Mouse (Mus musculus) right cerebral cortex, postnatal 4 days (tissue): ENCODE results near the gene 1110059G10Rik.

ENCODE experiments used
- DNase-seq: peaks from one replicate; pipeline ENCODE4 v3.0.0-alpha.2; 2022

1110059G10Rik gene

DNA sequence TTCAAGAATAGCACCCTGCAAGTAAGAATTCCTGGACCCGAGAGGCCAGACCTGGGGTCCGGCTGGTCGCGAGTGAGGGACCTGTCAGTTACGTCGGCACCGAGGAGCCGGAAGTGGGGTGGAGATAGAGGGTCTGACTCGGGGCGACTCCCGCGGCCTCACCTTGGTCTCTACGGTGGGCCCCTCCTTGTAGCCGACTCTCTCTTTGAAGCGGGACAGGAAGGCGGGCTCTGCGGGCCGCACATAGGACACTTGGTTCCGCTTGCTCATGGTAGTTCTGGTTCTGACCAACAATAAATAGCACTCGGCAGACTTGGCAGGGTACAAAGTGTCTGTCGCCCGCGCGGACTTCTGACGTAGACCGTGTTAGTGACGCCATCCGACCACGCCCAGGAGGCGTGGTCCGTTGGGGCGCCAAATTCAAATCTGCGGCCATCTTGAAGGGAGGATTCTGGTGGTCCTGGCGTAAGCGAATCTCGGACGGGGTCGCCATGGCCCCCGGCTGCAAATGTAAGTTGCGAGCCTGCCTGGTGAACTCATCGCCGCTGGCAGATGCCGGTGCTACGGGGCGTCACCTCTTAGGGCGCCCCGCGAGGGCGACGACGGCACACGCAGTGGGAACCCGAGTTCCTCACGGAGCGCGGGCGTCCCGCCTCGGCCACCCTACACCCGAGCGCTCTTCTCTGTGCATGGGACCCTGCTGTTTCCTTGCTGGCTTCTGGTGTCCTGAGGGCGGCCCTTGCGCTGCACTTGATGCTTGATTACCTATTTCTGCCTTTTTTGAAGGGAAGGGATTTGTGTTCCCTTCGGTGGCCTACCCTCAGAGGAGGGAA is at the start of gene 1110059G10Rik, which contains the start of gene Kif15:
TSS of gene 1110059G10Rik (minus strand) at position 358 of the 833 bp plus-strand sequence.
TSS of gene Kif15 (plus strand) at position 404 of the 833 bp plus-strand sequence.
- peak; percentile 98 for DNase-seq

DNA sequence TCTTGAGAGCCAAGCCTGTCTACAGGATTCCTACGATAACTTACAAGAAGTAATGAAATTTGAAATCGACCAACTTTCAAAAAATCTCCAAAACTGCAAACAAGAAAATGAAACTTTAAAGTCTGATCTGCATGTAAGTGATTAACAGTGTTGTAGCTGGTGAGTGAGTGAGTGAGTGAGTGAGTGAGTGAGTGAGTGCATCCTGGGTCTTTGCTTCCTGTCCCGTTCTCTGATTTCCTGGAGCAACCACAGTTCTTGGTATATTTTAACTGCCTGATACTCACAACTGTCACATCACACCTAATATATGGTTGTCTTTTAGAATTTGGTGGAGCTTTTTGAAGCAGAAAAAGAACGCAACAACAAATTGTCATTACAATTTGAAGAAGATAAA is 48.4 kb upstream of the 1110059G10Rik start:
- DNase-seq = no peak

DNA sequence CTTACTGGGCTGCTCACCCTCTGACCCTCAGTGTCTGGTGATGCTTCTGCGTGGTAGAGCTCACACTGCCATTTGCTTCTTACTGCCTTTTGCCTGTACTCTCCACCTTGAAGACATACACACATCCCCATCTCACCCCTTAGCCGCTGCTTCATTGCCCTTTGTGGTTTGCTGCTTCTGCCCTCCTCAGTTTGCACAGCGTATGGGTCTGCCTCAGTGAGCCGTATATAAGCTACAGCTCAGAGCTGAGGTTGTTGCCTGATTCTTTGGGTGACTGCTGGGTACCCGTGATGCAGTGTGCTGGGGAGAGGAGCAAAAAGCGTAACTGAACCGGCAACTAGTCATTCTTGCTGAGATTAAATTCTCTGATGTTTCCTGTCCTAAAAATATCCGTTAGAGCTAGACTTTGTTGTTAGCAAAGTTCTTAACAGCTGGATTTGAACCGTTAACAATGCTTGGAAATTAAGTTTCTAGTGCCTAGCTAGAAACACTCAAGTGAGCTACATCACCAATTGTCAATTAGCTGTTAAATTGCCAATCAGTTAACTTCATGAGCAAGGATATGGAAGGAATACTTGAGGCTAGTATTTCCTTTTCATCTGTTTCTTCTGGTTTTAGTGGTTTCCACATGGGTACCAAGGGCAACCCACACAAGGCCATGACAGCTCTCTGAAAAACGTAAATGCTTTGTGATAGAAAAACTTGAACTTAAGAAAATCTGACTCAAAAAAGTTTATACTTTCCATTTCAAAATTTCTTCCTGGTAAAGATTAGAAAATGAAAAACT is 47.8 kb upstream of the 1110059G10Rik start:
- DNase-seq = no peak

DNA sequence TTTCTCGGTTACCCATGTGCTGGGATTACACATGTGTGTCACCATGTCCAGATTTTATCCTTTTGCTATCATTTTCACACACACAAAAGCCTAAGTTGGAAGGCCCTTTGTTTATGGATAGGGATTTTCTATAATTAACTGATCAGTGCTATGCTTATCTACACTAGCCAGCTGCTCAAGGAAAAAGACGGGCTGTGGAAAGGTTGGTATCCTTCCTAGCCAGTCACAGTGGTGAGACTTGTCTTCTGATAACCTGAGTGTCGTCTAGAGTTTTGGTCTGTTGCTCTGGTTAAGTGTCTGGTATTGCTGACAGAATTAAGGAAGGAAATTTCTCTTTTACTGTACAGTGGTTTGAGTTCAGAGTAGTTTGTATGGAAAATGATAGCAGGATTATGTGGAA is 21.9 kb downstream of the 1110059G10Rik start:
- DNase-seq = no peak

DNA sequence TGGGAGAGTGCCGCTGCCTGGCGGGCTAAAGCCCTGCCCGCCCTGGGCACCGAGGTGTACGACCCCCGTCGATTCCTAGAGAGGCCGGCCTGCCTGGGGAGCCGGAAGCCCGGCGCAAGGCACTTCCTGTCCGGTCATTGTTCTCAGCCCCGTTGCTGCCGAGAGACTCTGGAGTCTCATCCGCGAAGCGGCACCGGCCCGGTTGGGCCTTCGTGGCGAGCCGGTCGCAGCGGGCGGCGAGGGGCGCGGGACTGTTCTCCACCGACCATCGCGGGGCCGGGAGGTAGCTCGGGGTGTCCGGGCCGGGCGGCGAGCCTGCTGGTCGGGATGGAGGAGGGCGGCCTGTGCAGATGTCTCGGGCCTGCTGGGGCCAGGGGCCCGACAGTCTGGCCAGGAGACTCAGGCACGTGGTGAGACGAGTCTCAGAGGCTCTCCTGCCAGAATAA is 27.8 kb downstream of the 1110059G10Rik start, which contains the start of gene Zfp105:
TSS of gene Zfp105 (plus strand) at position 137 of the 446 bp plus-strand sequence.
- peak; percentile 73 for DNase-seq

DNA sequence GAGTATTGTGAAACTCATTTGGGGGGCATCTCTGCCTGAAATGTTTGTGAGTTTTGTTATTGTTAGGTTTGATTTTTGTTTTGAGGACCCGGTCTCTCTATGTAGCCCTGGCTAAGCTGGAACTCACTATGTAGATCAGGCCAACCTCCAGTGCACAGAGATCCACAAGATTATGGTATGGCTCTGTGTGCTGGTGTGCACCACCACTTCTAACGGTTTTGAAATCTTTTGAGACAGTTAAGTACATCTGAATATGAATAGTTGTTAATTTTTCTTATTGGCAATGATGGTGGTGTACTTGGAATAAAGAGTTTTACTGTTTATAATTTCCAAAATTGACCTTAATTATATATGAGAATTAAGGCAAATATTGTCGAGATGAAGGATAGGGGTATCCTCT is 28.4 kb downstream of the 1110059G10Rik start:
- DNase-seq = no peak

DNA sequence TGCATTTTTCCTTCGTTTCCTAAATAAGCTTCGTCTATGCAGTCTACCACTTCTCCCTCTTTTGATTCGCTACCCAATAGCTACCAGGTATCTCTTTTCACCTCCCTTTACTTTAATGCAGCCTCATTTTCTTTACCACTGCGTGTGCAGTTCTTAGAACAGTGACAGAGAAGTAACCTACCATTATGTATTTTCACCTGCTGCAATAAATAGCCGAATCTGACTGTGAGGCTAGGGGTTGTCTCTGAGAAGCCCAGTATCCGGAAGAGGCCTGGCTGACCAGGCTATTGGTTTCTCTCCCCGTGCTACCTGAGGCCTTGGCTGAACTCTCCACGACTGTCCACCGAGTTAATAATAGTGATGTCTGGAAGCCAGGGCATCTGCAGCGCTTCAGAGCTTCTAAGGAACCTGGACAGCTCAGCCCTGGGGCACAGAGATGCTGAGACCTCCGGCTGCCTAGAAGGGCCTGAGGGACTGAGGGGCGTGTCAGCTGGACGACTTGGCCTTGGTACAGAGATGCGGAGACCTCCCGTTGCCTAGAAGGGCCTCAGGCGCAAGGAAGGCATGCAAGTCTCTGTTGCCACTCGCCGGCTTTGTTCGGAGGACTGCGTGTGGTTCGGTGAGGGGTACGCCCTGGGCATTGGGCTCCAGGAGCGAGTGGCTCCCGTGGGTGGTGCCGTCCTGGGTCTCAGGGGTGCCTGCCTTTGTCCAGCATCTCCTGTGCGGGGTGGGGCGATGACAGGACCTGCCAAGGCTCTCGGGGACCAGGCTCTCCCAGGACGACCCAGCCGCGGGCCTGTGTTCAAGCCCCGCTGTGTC is 47.9 kb downstream of the 1110059G10Rik start:
- peak; percentile 65 for DNase-seq

DNA sequence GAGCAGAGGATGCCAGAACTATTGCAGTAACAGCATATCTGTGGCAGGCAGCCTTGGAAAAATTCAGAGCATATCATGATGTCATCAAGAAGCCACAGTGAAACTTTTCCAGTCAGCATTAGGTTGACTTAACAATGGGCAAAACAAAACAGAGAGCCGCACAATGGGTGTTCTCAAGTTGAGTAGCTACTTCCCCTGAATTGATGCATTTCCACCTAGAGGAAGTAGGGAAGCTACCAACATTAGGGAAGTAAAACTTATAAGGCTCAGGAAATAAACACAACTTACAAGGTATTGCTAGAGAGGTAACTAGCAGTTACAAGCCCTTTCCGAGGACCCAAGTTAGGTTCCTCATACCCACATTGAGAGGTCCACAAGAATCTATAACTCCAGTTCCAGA is 49.8 kb downstream of the 1110059G10Rik start:
- no peak for DNase-seq
